Mouse (Mus musculus): ENCODE data around the gene Agbl4. TPM values are rescaled to one million over a fixed set of nuclear protein-coding genes. Genes with fewer than 3 reads are reported as not detected.

Agbl4 gene
- total and polyA plus RNA-seq, 3 experiments: not detected

DNA sequence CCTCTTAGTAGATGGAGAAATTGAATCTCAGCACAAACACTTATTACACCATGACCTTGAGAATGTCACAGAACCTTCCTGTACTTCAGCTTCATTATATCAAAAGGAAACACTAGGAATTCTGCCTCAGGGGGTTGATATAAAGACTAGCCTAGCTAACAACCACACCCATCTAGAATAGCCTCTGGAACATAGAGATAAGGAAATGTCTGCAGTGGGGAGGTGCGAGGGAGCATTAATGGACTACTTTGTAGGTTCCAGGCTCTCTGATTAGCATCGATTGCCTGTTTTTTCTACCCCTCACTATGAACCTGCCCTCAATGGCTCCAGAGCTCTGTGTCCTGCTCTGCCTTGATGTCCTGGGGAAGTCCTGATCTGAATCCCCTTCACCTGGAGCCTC is 1133.1 kb downstream of the Agbl4 start:
- Histone ChIP-seq H3K9me3 (replicated peaks; ENCODE audit: insufficient read depth, low read length) (no peaks in the 10 kb centered on the region), H3K36me3 (ENCODE audit: control insufficient read depth in 1 of 2, insufficient read depth in 2 of 2, low read length in 2 of 2) (no peaks in the 10 kb centered on the region), H3K27me3 (ENCODE audit: control insufficient read depth in 1 of 2, insufficient read depth in 2 of 2, low read length in 2 of 2) (no peaks in the 10 kb centered on the region), H3K4me1 (ENCODE audit: control insufficient read depth in 1 of 2, insufficient read depth in 2 of 2, low read length in 2 of 2) (no peaks in the 10 kb centered on the region), H3K9ac (ENCODE audit: control insufficient read depth, low read depth, low read length, poor library complexity, severe bottlenecking) (no peak overlapping the region), H3K79me2 (ENCODE audit: control insufficient read depth, insufficient read depth, low read length, poor library complexity) (no peaks in the 10 kb centered on the region), H3K4me3 (ENCODE audit: control insufficient read depth in 1 of 2, insufficient read depth in 1 of 2, low read depth in 2 of 2, low read length in 2 of 2) (no peak overlapping the region), H3K27ac (ENCODE audit: control insufficient read depth, low read depth, low read length) (no peak overlapping the region)
- no peak for DNase-seq (ENCODE audit: low read depth, low spot score)
- TF ChIP-seq USF2 (IDR thresholded peaks at IDR 0.05; ENCODE audit: borderline replicate concordance in 1 of 2, insufficient read depth in 1 of 2, low read depth in 1 of 2, low read length in 2 of 2) (no peak), POLR2AphosphoS2 (IDR thresholded peaks at IDR 0.05; ENCODE audit: low read length) (no peak), HCFC1 (IDR thresholded peaks at IDR 0.05; ENCODE audit: low read depth, low read length) (no peak), EP300 (IDR thresholded peaks at IDR 0.05; ENCODE audit: low read depth in 1 of 2, low read length in 2 of 2) (no peak), UBTF (IDR thresholded peaks at IDR 0.05; ENCODE audit: borderline replicate concordance, insufficient read depth, low read depth, low read length) (no peak), SMC3 (IDR thresholded peaks at IDR 0.05; ENCODE audit: low read depth, low read length) (no peak), ZC3H11A (IDR thresholded peaks at IDR 0.05; ENCODE audit: low read depth, low read length) (no peak), TBP (IDR thresholded peaks at IDR 0.05; ENCODE audit: low read depth, low read length) (no peak), E2F4 (IDR thresholded peaks at IDR 0.05; ENCODE audit: borderline replicate concordance, low read depth, low read length) (no peak), KAT2A (conservative IDR thresholded peaks at IDR 0.05; ENCODE audit: low read depth, low read length) (no peak), TAL1 (IDR thresholded peaks at IDR 0.05; ENCODE audit: low read length) (no peak), TCF12 (IDR thresholded peaks at IDR 0.05; ENCODE audit: low read depth, low read length) (no peak), CHD2 (IDR thresholded peaks at IDR 0.05; ENCODE audit: low read length) (no peak), ZKSCAN1 (IDR thresholded peaks at IDR 0.05; ENCODE audit: low read depth, low read length) (no peak), ZMIZ1 (IDR thresholded peaks at IDR 0.05; ENCODE audit: low read depth, low read length) (no peak), MYC (IDR thresholded peaks at IDR 0.05; ENCODE audit: low read depth, low read length) (no peak)

DNA sequence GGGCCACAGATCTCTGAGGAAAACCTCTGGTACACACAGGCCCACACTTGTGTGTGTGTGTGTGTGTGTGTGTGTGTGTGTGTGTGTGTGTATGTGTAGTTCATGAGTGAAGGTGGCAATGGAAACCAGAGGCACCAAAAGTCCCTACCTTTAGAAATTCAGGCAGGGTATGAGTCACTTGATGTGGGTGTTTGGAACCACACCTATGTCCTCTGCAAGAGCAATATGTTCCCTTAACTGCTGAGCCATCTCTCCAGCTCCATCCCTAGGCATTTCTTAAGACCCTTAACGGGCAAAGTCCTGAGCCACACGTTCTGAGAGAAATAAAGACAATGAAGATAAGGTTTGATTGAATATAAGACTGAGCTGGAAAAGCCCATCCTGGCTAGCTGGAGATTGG is 1147.2 kb downstream of the Agbl4 start:
- Histone ChIP-seq H3K27me3 (ENCODE audit: control insufficient read depth in 1 of 2, insufficient read depth in 2 of 2, low read length in 2 of 2) (no peaks in the 10 kb centered on the region), H3K9me3 (replicated peaks; ENCODE audit: insufficient read depth, low read length) (no peaks in the 10 kb centered on the region), H3K4me3 (ENCODE audit: control insufficient read depth in 1 of 2, insufficient read depth in 1 of 2, low read depth in 2 of 2, low read length in 2 of 2) (no peak overlapping the region), H3K9ac (ENCODE audit: control insufficient read depth, low read depth, low read length, poor library complexity, severe bottlenecking) (no peak overlapping the region), H3K36me3 (ENCODE audit: control insufficient read depth in 1 of 2, insufficient read depth in 2 of 2, low read length in 2 of 2) (no peaks in the 10 kb centered on the region), H3K27ac (ENCODE audit: control insufficient read depth, low read depth, low read length) (no peak overlapping the region), H3K79me2 (ENCODE audit: control insufficient read depth, insufficient read depth, low read length, poor library complexity) (no peaks in the 10 kb centered on the region), H3K4me1 (ENCODE audit: control insufficient read depth in 1 of 2, insufficient read depth in 2 of 2, low read length in 2 of 2) (no peaks in the 10 kb centered on the region)
- no peak for DNase-seq (ENCODE audit: low read depth, low spot score)
- TF ChIP-seq POLR2AphosphoS2 (IDR thresholded peaks at IDR 0.05; ENCODE audit: low read length) (no peak), NRF1 (IDR thresholded peaks at IDR 0.05; ENCODE audit: insufficient read depth, low read depth, low read length, poor library complexity, severe bottlenecking) (no peak), USF1 (IDR thresholded peaks at IDR 0.05; ENCODE audit: low read depth, low read length) (no peak), POLR2AphosphoS5 (IDR thresholded peaks at IDR 0.05; ENCODE audit: borderline replicate concordance, low read depth, low read length) (no peak), EP300 (IDR thresholded peaks at IDR 0.05; ENCODE audit: low read depth in 1 of 2, low read length in 2 of 2) (no peak), MYC (IDR thresholded peaks at IDR 0.05; ENCODE audit: low read depth, low read length) (no peak), MAFK (IDR thresholded peaks at IDR 0.05; ENCODE audit: borderline replicate concordance, low read depth, low read length) (no peak), TAL1 (IDR thresholded peaks at IDR 0.05; ENCODE audit: low read length) (no peak), NELFE (IDR thresholded peaks at IDR 0.05; ENCODE audit: low read depth, low read length) (no peak), RAD21 (IDR thresholded peaks at IDR 0.05; ENCODE audit: low read depth, low read length) (no peak), KAT2A (conservative IDR thresholded peaks at IDR 0.05; ENCODE audit: low read depth, low read length) (no peak), MAZ (IDR thresholded peaks at IDR 0.05; ENCODE audit: low read depth, low read length) (no peak), GABPA (IDR thresholded peaks at IDR 0.05; ENCODE audit: low read depth, low read length) (no peak), CHD1 (IDR thresholded peaks at IDR 0.05; ENCODE audit: low read depth, low read length) (no peak), UBTF (IDR thresholded peaks at IDR 0.05; ENCODE audit: borderline replicate concordance, insufficient read depth, low read depth, low read length) (no peak), ZNF384 (IDR thresholded peaks at IDR 0.05; ENCODE audit: low read depth, low read length) (no peak), ZKSCAN1 (IDR thresholded peaks at IDR 0.05; ENCODE audit: low read depth, low read length) (no peak), BHLHE40 (IDR thresholded peaks at IDR 0.05; ENCODE audit: borderline replicate concordance, low read depth, low read length) (no peak), MEF2A (IDR thresholded peaks at IDR 0.05; ENCODE audit: extremely low read depth, insufficient replicate concordance, low read depth, low read length, poor library complexity, severe bottlenecking) (no peak)
